Mouse (Mus musculus): ENCODE measurements around the gene Nubpl. TPM values are rescaled to one million over a fixed set of nuclear protein-coding genes. Genes with fewer than 3 reads are reported as not detected.
"Not testable (repeated sequence)": the region's sequence is repeated elsewhere in the genome, so short reads cannot be mapped to it uniquely, and the experiment has no call there.

The Nubpl gene
- polyA plus RNA-seq, 1 experiment from 2014 or later: 6.3 TPM

DNA sequence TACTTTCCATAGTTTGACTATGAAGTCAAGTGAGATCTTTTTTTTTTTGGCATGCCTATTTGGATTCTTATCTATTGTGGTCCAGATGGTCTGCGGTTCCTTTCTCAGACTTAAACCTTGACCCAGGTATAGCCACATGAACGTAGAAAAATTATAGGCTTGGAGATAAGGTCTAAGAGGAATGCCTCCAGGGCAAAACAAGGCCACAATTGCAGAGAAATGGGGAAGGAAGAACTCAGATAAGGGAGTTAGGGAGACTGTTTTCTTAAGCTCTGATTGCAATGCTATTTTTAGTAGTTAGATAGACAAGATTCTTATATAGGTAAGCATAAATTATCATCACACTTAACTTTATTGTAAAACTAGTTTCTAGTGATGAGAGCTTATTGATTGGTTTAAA lies 117.3 kb downstream of the Nubpl start:
- Histone ChIP-seq H3K9ac (no peak overlapping the region), H3K4me3 (replicated peaks; ENCODE audit: low read length) (no peak overlapping the region), H3K36me3 (replicated peaks; ENCODE audit: control insufficient read depth, insufficient read depth) (no peaks in the 10 kb centered on the region), H3K27me3 (ENCODE audit: control insufficient read depth, insufficient read depth, low read length) (no peaks in the 10 kb centered on the region), H3K9me3 (ENCODE audit: control insufficient read depth, low read length) (no peaks in the 10 kb centered on the region), H3K4me2 (replicated peaks) (no peak overlapping the region), H3K27ac (no peak overlapping the region), H3K4me1 (replicated peaks; ENCODE audit: control insufficient read depth, insufficient read depth, low read length) (no peaks in the 10 kb centered on the region)
- 90% methylated on average over 2 of the region's 2 CpGs for WGBS
- DNase-seq (ENCODE audit: low spot score) (no peak), ATAC-seq (ENCODE audit: low FRiP score) (no peak)

DNA sequence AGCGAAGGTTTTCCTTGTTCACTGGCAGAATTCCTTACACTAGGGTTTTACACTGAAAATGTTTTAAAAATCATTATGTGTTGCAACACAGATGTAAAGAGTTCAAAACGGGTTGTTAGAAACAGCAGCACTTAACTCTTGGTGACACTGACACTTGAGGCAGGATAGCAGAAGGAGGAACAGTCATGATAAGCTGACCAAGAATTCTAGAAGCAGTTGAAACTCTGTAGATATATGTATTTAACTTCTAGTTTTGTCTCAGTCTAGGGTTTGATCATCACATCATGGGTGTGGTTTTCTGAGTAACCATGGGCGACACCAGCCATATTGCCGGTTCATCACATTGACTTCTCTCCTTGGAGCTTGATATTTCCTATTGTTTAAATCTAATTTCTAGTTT lies 127.4 kb downstream of the Nubpl start:
- Histone ChIP-seq H3K27ac (no peak overlapping the region), H3K36me3 (replicated peaks; ENCODE audit: control insufficient read depth, insufficient read depth) (no peaks in the 10 kb centered on the region), H3K9me3 (ENCODE audit: control insufficient read depth, low read length) (no peaks in the 10 kb centered on the region), H3K4me1 (replicated peaks; ENCODE audit: control insufficient read depth, insufficient read depth, low read length) (no peaks in the 10 kb centered on the region), H3K4me2 (replicated peaks) (no peak overlapping the region), H3K27me3 (ENCODE audit: control insufficient read depth, insufficient read depth, low read length) (no peaks in the 10 kb centered on the region), H3K9ac (no peak overlapping the region), H3K4me3 (replicated peaks; ENCODE audit: low read length) (no peak overlapping the region)
- ATAC-seq (ENCODE audit: low FRiP score): no peak
- DNase-seq (ENCODE audit: low spot score): no peak
- 94% methylated on average over 4 of the region's 4 CpGs for WGBS

DNA sequence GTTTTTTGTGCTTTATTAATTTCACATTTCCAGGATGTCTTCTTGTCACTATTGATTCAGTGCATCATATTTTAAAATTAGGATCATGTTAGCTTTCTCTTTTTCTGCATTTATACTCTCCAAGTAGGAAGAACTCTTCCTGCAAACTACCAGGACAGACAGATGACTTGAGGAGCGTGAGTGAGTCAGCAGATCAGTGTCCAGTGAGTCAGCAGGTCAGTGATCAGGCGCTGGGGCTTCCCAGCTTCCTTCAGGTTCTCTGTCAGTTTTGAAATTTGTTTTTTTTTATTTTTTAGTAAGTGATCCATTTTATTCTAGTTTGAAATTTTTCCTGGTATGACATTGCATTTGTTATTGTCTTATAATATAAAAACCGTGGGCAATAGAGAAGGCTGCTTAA lies 131.2 kb downstream of the Nubpl start:
- Histone ChIP-seq H3K4me1 (replicated peaks; ENCODE audit: control insufficient read depth, insufficient read depth, low read length) (no peaks in the 10 kb centered on the region), H3K4me2 (replicated peaks) (no peak overlapping the region), H3K9ac (no peak overlapping the region), H3K27ac (no peak overlapping the region), H3K36me3 (replicated peaks; ENCODE audit: control insufficient read depth, insufficient read depth) (no peaks in the 10 kb centered on the region), H3K4me3 (replicated peaks; ENCODE audit: low read length) (no peak overlapping the region), H3K27me3 (ENCODE audit: control insufficient read depth, insufficient read depth, low read length) (no peaks in the 10 kb centered on the region), H3K9me3 (ENCODE audit: control insufficient read depth, low read length) (no peaks in the 10 kb centered on the region)
- no peak for ATAC-seq (ENCODE audit: low FRiP score)
- no peak for DNase-seq (ENCODE audit: low spot score)
- 89% methylated on average over 3 of the region's 3 CpGs for WGBS

DNA sequence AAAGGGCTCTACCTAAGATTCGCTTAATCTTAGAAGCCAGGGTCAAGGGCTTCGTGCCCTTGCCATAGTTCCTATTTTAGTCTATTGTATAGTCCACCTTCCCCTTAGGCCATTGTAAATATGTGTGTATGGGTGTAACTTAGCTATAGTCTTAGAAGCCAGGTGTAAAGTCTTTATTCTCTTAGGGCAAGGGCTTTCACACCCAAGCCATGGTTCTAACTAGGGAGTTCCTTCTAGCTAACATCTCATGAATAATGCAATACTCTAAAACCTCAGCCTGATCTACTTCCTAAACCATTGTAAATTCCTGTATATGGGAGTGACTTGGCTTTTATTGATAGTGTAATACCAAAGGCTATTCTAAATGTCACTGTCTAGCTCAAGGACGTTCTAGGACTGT lies 134.4 kb downstream of the Nubpl start:
- 88% methylated on average over 1 of the region's 3 CpGs for WGBS
- not testable (repeated sequence) for H3K4me2 ChIP-seq (replicated peaks); H3K4me3 ChIP-seq (replicated peaks; ENCODE audit: low read length); DNase-seq (ENCODE audit: low spot score); H3K27ac ChIP-seq; H3K36me3 ChIP-seq (replicated peaks; ENCODE audit: control insufficient read depth, insufficient read depth); H3K9ac ChIP-seq; H3K4me1 ChIP-seq (replicated peaks; ENCODE audit: control insufficient read depth, insufficient read depth, low read length); ATAC-seq (ENCODE audit: low FRiP score); H3K27me3 ChIP-seq (ENCODE audit: control insufficient read depth, insufficient read depth, low read length); H3K9me3 ChIP-seq (ENCODE audit: control insufficient read depth, low read length)

DNA sequence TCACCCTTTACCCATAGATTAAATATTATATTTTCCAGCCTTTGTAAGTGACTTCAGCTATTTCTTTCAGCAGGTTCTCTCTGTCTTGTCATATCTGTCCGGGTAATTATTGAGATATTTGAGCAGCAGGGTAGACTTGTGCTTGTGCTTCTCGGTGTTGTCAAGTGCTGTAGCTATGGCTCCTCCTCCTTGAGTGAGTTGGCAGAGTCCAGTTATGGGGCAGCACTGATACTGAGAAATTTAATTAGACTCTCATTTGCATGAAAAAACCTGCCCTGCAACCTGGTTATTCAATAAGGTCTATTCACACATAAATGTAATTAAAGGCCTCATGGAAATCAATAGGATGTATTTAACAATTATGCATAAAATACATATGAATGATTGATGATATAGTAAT lies 145.2 kb downstream of the Nubpl start:
- no peak overlapping the region for H3K9ac ChIP-seq
- no peaks in the 10 kb centered on the region for H3K9me3 ChIP-seq (ENCODE audit: control insufficient read depth, low read length)
- 65% methylated on average over 2 of the region's 2 CpGs for WGBS
- H3K36me3 ChIP-seq (replicated peaks; ENCODE audit: control insufficient read depth, insufficient read depth): no peaks in the 10 kb centered on the region
- no peak overlapping the region for H3K4me2 ChIP-seq (replicated peaks)
- H3K27me3 ChIP-seq (ENCODE audit: control insufficient read depth, insufficient read depth, low read length): no peaks in the 10 kb centered on the region
- H3K4me1 ChIP-seq (replicated peaks; ENCODE audit: control insufficient read depth, insufficient read depth, low read length): no peaks in the 10 kb centered on the region
- no peak overlapping the region for H3K4me3 ChIP-seq (replicated peaks; ENCODE audit: low read length)
- no peak overlapping the region for H3K27ac ChIP-seq
- no peak for ATAC-seq (ENCODE audit: low FRiP score)
- DNase-seq (ENCODE audit: low spot score): no peak

DNA sequence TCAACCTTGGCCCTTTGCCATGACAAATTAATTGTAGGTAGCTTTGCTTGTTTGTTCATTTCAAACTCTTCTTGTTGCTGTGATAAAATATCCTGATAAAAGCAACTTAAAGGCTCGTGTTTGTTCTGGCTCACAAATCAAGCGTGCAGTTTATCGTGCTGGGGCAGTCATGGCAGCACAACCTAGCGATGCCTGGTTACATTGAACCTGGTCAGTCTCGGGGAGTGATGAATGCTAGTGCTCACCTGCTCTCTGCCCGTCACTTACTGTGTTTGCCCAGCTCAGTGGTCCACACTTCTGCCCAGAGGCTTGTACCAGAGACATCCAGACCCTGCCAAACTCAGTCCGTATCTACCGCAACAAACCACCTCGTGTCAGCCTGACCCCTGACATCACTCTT lies 149.9 kb downstream of the Nubpl start:
- Histone ChIP-seq H3K27me3 (ENCODE audit: control insufficient read depth, insufficient read depth, low read length) (no peaks in the 10 kb centered on the region), H3K36me3 (replicated peaks; ENCODE audit: control insufficient read depth, insufficient read depth) (no peaks in the 10 kb centered on the region), H3K4me2 (replicated peaks) (no peak overlapping the region), H3K27ac (no peak overlapping the region), H3K4me1 (replicated peaks; ENCODE audit: control insufficient read depth, insufficient read depth, low read length) (no peaks in the 10 kb centered on the region), H3K4me3 (replicated peaks; ENCODE audit: low read length) (no peak overlapping the region), H3K9me3 (ENCODE audit: control insufficient read depth, low read length) (no peaks in the 10 kb centered on the region), H3K9ac (no peak overlapping the region)
- DNase-seq (ENCODE audit: low spot score) (no peak), ATAC-seq (ENCODE audit: low FRiP score) (no peak)
- WGBS: 87% methylated on average over 9 of the region's 9 CpGs

DNA sequence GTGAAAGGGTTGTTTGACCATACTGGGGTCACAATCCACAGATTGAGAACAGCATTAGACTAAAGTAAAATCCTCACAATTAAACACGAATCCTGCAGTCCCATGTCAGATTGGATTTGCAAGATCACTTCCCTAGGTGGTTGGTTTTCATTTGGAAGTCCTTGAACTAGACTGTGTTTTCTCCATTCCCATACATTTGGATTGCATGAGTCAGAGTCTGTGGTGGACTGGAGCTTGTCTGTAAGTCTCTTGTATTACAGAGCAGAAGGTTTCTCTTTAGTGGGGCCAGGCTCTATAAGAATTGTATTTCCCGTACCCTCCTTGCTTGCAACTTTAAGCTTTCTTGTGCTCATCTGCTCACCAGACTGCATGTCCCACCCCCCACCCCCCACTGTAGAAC lies 151.0 kb downstream of the Nubpl start:
- H3K9ac ChIP-seq: no peak overlapping the region

DNA sequence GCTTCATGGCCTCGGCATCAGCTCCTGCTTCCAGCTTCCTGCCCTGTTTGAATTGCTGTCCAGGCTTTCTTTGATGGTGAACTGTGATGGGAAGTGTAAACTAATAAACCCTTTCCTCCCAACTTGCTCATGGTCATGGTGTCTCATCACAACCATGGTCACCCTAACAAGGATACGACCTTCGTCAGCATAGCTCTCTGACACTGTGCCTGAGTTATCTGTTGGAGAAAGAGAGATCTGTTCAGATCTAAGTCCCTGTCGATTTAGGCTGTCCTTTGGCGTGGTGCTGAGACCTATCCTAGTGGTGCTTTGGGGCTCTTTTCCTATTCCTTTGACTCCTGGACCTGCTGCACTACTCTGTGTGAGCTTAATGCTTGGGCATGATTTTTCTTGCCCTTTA lies 156.6 kb downstream of the Nubpl start:
- Histone ChIP-seq H3K4me3 (replicated peaks; ENCODE audit: low read length) (no peak overlapping the region), H3K9ac (no peak overlapping the region), H3K36me3 (replicated peaks; ENCODE audit: control insufficient read depth, insufficient read depth) (no peaks in the 10 kb centered on the region), H3K9me3 (ENCODE audit: control insufficient read depth, low read length) (no peaks in the 10 kb centered on the region), H3K27me3 (ENCODE audit: control insufficient read depth, insufficient read depth, low read length) (no peaks in the 10 kb centered on the region), H3K4me1 (replicated peaks; ENCODE audit: control insufficient read depth, insufficient read depth, low read length) (no peaks in the 10 kb centered on the region), H3K27ac (no peak overlapping the region), H3K4me2 (replicated peaks) (no peak overlapping the region)
- WGBS: 90% methylated on average over 5 of the region's 5 CpGs
- no peak for ATAC-seq (ENCODE audit: low FRiP score)
- no peak for DNase-seq (ENCODE audit: low spot score)

More for the DNA sequence above, 151.0 kb downstream of the Nubpl start:
- Histone ChIP-seq H3K36me3 (replicated peaks; ENCODE audit: control insufficient read depth, insufficient read depth) (no peaks in the 10 kb centered on the region), H3K4me2 (replicated peaks) (no peak overlapping the region), H3K27ac (no peak overlapping the region), H3K4me3 (replicated peaks; ENCODE audit: low read length) (no peak overlapping the region), H3K27me3 (ENCODE audit: control insufficient read depth, insufficient read depth, low read length) (no peaks in the 10 kb centered on the region), H3K9me3 (ENCODE audit: control insufficient read depth, low read length) (no peaks in the 10 kb centered on the region), H3K4me1 (replicated peaks; ENCODE audit: control insufficient read depth, insufficient read depth, low read length) (no peaks in the 10 kb centered on the region)
- ATAC-seq (ENCODE audit: low FRiP score) (no peak), DNase-seq (ENCODE audit: low spot score) (no peak)
- WGBS: 97% methylated on average over 2 of the region's 2 CpGs

DNA sequence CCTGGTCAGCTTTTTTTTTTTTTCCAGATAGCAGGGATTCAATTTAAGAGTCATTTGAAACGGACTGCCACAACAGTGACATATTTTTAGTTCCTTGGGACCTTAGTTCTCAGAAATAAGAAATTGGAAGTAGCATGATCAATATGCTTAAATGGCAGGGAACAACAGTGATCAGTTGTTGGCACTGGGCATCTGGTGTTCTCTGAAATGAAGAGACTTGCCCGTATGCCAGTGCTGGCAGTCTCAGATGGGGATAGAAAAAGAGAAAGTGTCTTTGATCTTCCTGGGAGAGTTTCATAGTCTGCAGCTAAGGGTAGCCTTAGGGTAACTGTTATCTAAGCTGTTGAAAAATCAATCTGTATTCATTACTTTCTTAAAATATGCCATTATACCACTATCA lies 170.6 kb downstream of the Nubpl start:
- no peaks in the 10 kb centered on the region for H3K4me1 ChIP-seq (replicated peaks; ENCODE audit: control insufficient read depth, insufficient read depth, low read length)
- no peaks in the 10 kb centered on the region for H3K9me3 ChIP-seq (ENCODE audit: control insufficient read depth, low read length)
- ATAC-seq (ENCODE audit: low FRiP score) (no peak), DNase-seq (ENCODE audit: low spot score) (no peak)
- no peak overlapping the region for H3K27ac ChIP-seq
- H3K4me2 ChIP-seq (replicated peaks): no peak overlapping the region
- no peak overlapping the region for H3K4me3 ChIP-seq (replicated peaks; ENCODE audit: low read length)
- WGBS: 78% methylated on average over 2 of the region's 2 CpGs
- no peak overlapping the region for H3K9ac ChIP-seq
- H3K36me3 ChIP-seq (replicated peaks; ENCODE audit: control insufficient read depth, insufficient read depth): no peaks in the 10 kb centered on the region
- no peaks in the 10 kb centered on the region for H3K27me3 ChIP-seq (ENCODE audit: control insufficient read depth, insufficient read depth, low read length)

DNA sequence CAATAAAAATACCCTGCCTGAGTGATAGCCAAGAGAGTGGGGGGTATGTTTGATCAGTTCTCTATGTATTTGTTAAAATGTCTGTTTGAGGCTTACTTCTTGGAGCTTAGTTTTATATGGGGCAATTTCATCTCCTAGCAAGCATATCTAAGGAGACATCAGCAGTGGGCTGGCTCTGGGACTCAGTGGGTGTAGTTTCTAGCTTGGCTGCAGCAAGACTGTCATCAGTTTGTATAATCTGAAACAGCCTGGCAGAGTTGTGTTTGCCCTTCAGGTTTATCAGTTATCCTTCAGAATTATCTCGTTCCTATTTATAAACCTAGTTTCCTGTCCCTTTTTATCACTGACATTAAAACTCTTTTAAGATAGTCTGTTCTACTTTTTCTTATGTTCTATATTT lies 175.3 kb downstream of the Nubpl start:
- no peaks in the 10 kb centered on the region for H3K27me3 ChIP-seq (ENCODE audit: control insufficient read depth, insufficient read depth, low read length)
- H3K4me3 ChIP-seq (replicated peaks; ENCODE audit: low read length): no peak overlapping the region
- DNase-seq (ENCODE audit: low spot score) (no peak), ATAC-seq (ENCODE audit: low FRiP score) (no peak)
- H3K4me1 ChIP-seq (replicated peaks; ENCODE audit: control insufficient read depth, insufficient read depth, low read length): no peaks in the 10 kb centered on the region
- no peaks in the 10 kb centered on the region for H3K36me3 ChIP-seq (replicated peaks; ENCODE audit: control insufficient read depth, insufficient read depth)
- no peak overlapping the region for H3K4me2 ChIP-seq (replicated peaks)
- no peak overlapping the region for H3K9ac ChIP-seq
- 87% methylated on average over 1 of the region's 1 CpGs for WGBS
- H3K27ac ChIP-seq: no peak overlapping the region
- H3K9me3 ChIP-seq (ENCODE audit: control insufficient read depth, low read length): no peaks in the 10 kb centered on the region
